Mouse (Mus musculus) liver, postnatal 0 days (tissue): ENCODE results near the gene Saxo1.

ENCODE experiments used
- CTCF ChIP-seq: sonication (generic); IDR thresholded peaks from 2 replicates; pipeline ENCODE4 v1.5.1; 2016; ENCODE audit warnings: antibody characterized with exemption, low read depth
- EP300 ChIP-seq: IDR thresholded peaks from 2 replicates; pipeline ENCODE4 v1.6.1; 2016; ENCODE audit warnings: antibody characterized with exemption, low read depth, mild to moderate bottlenecking

GRCm38 (mm10) chr4:86574939-86575282 lies 16.8 kb upstream of the Saxo1 start:
- TF ChIP-seq CTCF (no peak), EP300 (no peak)
